In genomic region chr11:59392300-59392699, GRCm38 (mm10) we compare ENCODE assay signal across 28 mouse cellular contexts. TPM values are rescaled to one million over a fixed set of nuclear protein-coding genes. Genes with fewer than 3 reads are reported as not detected.
DNase-seq lines count a peak whose midpoint lies in the region; ATAC-seq and TF ChIP-seq lines count a peak whose summit lies in the region.
"Had no signal": no experiment of that assay in that cellular context is flagged by ENCODE, and none has a peak within 500 bp of the region (broad histone marks: within the 10 kb centered on the region; RNA-seq: fewer than 3 reads in every experiment).

No protein-coding gene starts in this region.

- H3K27me3 ChIP-seq in forebrain, embryonic 13.5 days = no peaks in the 10 kb centered on the region
- H3K27me3 ChIP-seq: neural tube, embryonic 12.5 days had no signal

- 79% methylated on average over 6 of the region's 6 CpGs for WGBS in forebrain, embryonic 13.5 days

- ATAC-seq in forebrain, embryonic 13.5 days = no peak
- ATAC-seq: activated CD4-positive, CD25-positive, alpha-beta regulatory T cell, adult 4 months had no signal

- no peak overlapping the region for H3K4me2 ChIP-seq in forebrain, embryonic 13.5 days
- H3K4me2 ChIP-seq: heart, embryonic 11.5 days; liver, embryonic 11.5 days; neural tube, embryonic 12.5 days had no signal

- H3K36me3 ChIP-seq in forebrain, embryonic 13.5 days (ENCODE audit: poor library complexity, severe bottlenecking) = no peaks in the 10 kb centered on the region
- H3K36me3 ChIP-seq: midbrain, embryonic 10.5 days; neural tube, embryonic 12.5 days had no signal

- intact Hi-C loops in gastrocnemius, adult 2 months (cut with DNase I) = no loop called here

- H3K27ac ChIP-seq in gastrocnemius, adult 2 months = 0 out of 2 replicates have a peak overlapping the region, but pooled peaks have one; percentile 2
- H3K27ac ChIP-seq in embryonic fibroblast, embryonic 13.5 days (ENCODE audit: insufficient read depth, low read length) = 0 out of 2 replicates have a peak overlapping the region, but pooled peaks have one; percentile 20
- no peak overlapping the region for H3K27ac ChIP-seq in forebrain, embryonic 13.5 days
- H3K27ac ChIP-seq: midbrain, embryonic 10.5 days; neural tube, embryonic 12.5 days had no signal

- H3K9me3 ChIP-seq in forebrain, embryonic 13.5 days (replicated peaks) = no peaks in the 10 kb centered on the region
- H3K9me3 ChIP-seq: midbrain, embryonic 10.5 days; neural tube, embryonic 12.5 days had no signal

- no peak for DNase-seq in gastrocnemius, adult 2 months
- no peak for DNase-seq in gastrocnemius, postnatal 4 days (ENCODE audit: low spot score in 2 of 2)
- DNase-seq in adrenal gland, postnatal 14 days = peak; percentile 67
- peak; percentile 27 for DNase-seq in skeletal muscle tissue, adult 2 months (ENCODE audit: low read depth, low spot score)
- DNase-seq in retina, embryonic 14.5 days (ENCODE audit: low spot score) = no peak
- DNase-seq: cerebellum, adult 11 months; cerebellum, postnatal 10 days; gastrocnemius, postnatal 25 days; heart, postnatal 10 days; kidney, adult 11 months; lung, adult 18-20 months; lung, postnatal 14 days; right cerebral cortex, adult 18-20 months; thymus, postnatal 4 days had no signal

- TF ChIP-seq POLR2A in embryonic fibroblast, embryonic 13.5 days (IDR thresholded peaks at IDR 0.05; ENCODE audit: low read depth, low read length) = no peak

- TF ChIP-seq CTCF in gastrocnemius, adult 2 months (IDR thresholded peaks at IDR 0.05) = no peak
- TF ChIP-seq CTCF in embryonic fibroblast, embryonic 13.5 days (IDR thresholded peaks at IDR 0.05; ENCODE audit: borderline replicate concordance, insufficient read depth, low read length) = no peak

- H3K4me3 ChIP-seq in gastrocnemius, adult 2 months = no peak overlapping the region
- no peak overlapping the region for H3K4me3 ChIP-seq in embryonic fibroblast, embryonic 13.5 days (ENCODE audit: insufficient read depth, low read length)
- H3K4me3 ChIP-seq in forebrain, embryonic 13.5 days = no peak overlapping the region
- H3K4me3 ChIP-seq: midbrain, embryonic 10.5 days; neural tube, embryonic 12.5 days had no signal

- H3K9ac ChIP-seq in forebrain, embryonic 13.5 days = no peak overlapping the region
- H3K9ac ChIP-seq: neural tube, embryonic 12.5 days had no signal

- H3K4me1 ChIP-seq in embryonic fibroblast, embryonic 13.5 days (ENCODE audit: control insufficient read depth, insufficient read depth, low read length) = peaks cover 3% of the 10 kb centered on the region; the same call in 1 of the 2 replicates
- H3K4me1 ChIP-seq in forebrain, embryonic 13.5 days = peaks cover 5% of the 10 kb centered on the region

RNA-seq across cellular contexts. Expression of gene Prss38, which starts 16.8 kb away (rescaled TPM):
- not detected for total RNA-seq in gastrocnemius, adult 2 months (2021)
- not detected for total RNA-seq in gastrocnemius, postnatal 4 days (2021)
- total RNA-seq in adrenal gland, postnatal 14 days (2021) = not detected in 2 replicates
- not detected in 2 replicates for polyA plus RNA-seq in embryonic fibroblast, embryonic 13.5 days (2011; ENCODE audit: insufficient read length, low read depth, missing spikeins)
- not detected in 2 replicates for polyA plus RNA-seq in forebrain, embryonic 13.5 days (2015; fragmentation: Nextera tagmentation; extraction: Ambion mirVana)
- total RNA-seq: gastrocnemius, postnatal 25 days; heart, postnatal 10 days; layer of hippocampus, postnatal 25 days; left cerebral cortex, postnatal 25 days; monocyte, adult 5-6 weeks had no signal
- polyA plus RNA-seq: activated CD4-positive, CD25-positive, alpha-beta regulatory T cell, adult 4 months; forebrain, embryonic 11.5 days; heart, embryonic 11.5 days; hindbrain, embryonic 11.5 days; kidney, embryonic 16.5 days; liver, embryonic 11.5 days; midbrain, embryonic 10.5 days; neural tube, embryonic 12.5 days; small intestine, adult 2 months had no signal

RNA-seq across cellular contexts. Expression of gene Jmjd4, which starts 57.5 kb away (rescaled TPM):
- 10 to 100 TPM in 1 of 2 experiments, 1 to 10 TPM in 1; 7.2 to 10.2 TPM for total RNA-seq in gastrocnemius, adult 2 months (2021)
- total RNA-seq in gastrocnemius, postnatal 4 days (2021) = 10 to 100 TPM in 1 of 2 experiments, 1 to 10 TPM in 1; 8.5 to 10.0 TPM
- total RNA-seq in adrenal gland, postnatal 14 days (2021) = 7.9 and 9.5 TPM in 2 replicates
- 7.2 and 9.1 TPM in 2 replicates for polyA plus RNA-seq in embryonic fibroblast, embryonic 13.5 days (2011; ENCODE audit: insufficient read length, low read depth, missing spikeins)
- 12.5 and 13.0 TPM in 2 replicates for polyA plus RNA-seq in forebrain, embryonic 13.5 days (2015; fragmentation: Nextera tagmentation; extraction: Ambion mirVana)

RNA-seq across cellular contexts. Expression of gene Snap47, which starts 58.7 kb away (rescaled TPM):
- 10 to 100 TPM; 18.6 to 30.4 TPM for total RNA-seq in gastrocnemius, adult 2 months (2021)
- 10 to 100 TPM; 34.8 to 40.9 TPM for total RNA-seq in gastrocnemius, postnatal 4 days (2021)
- total RNA-seq in adrenal gland, postnatal 14 days (2021) = 59.3 and 60.9 TPM in 2 replicates
- 90.8 and 91.0 TPM in 2 replicates for polyA plus RNA-seq in embryonic fibroblast, embryonic 13.5 days (2011; ENCODE audit: insufficient read length, low read depth, missing spikeins)
- 239 and 252 TPM in 2 replicates for polyA plus RNA-seq in forebrain, embryonic 13.5 days (2015; fragmentation: Nextera tagmentation; extraction: Ambion mirVana)

Comparison
In these comparisons a context has a peak if more than half of its experiments do, and no peak if none do; other contexts are left out.
1. DNase-seq: peak in adrenal gland, postnatal 14 days (single experiment) and skeletal muscle tissue, adult 2 months (single experiment); none in gastrocnemius, adult 2 months (single experiment), gastrocnemius, postnatal 4 days (0 of 2) and retina, embryonic 14.5 days (single experiment).